Mouse (Mus musculus): ENCODE measurements around the gene Cfap126.
A peak's percentile ranks its signal among the peaks of the same experiment; 100 is the strongest.
"Not testable (repeated sequence)": the region's sequence is repeated elsewhere in the genome, so short reads cannot be mapped to it uniquely, and the experiment has no call there.

Cfap126 gene

DNA sequence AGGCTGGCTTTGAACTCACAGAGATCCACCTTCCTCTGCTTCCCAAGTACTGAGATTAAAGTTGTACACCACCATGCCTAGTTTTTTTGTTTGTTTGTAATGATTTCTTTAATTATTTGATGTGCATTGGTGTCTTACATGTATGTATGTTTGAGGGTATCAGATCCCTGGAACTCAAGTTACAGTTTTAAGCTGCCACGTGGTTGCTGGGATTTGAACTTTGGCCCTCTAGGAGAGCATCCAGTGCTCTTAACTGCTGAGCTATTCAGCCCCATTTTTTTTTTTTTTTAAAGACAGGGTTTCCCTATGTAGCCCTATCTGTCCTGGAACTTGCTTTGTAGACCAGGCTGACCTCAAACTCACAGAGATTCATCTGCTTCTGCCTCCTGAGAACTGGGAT lies 17.3 kb downstream of the Cfap126 start:
- DNase-seq = peak; percentile 43 to 63

DNA sequence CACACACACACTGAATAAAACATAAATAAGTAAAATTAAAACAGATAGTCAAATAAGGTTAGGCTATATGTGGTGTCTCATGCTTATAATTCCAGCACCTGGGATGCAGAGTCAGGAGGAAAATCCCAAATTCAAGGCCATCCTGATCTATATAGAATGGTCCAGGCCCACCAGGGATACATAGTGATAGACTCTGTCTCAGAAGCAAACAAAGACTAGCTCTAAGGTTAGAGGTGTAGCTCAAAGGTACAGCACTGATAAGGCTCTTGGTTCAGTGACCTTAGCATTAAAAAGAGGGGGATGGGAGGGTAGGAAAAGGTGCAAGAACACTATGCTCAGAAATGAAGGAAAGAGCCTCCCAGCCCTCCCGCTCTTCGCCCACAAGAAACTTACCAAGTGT lies 21.9 kb downstream of the Cfap126 start:
- DNase-seq = no peak

DNA sequence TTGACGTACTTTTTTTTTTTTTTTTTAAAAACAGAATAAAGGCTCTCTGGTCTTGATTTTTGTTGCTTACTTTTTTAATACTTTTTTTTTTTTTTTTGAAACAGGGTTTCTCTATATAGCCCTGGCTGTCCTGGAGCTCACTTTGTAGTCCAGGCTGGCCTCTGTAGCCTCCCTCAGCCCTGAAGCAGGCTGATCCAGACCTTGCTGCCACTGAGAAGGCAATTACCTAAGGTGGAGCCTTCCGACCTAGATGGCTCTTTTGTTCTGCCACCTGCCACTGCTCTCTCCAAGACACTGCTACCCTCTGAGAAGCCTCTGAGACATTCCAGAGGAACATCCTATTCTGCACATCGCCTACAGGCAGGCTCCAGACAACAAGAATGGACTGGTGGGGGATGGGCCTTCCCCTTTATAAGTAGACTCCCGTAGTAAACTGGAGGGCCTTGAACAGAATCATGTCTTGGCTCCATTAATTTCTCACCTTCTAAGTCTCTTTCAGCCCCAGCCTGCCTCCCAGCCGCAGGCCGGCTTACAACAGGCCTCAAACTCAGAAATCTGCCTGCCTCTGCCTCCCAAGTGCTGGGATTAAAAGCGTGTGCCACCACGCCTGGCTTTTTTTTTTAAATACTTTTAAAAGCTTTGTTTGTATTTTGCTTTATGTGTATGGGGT lies 23.9 kb downstream of the Cfap126 start:
- DNase-seq = not testable (repeated sequence)

DNA sequence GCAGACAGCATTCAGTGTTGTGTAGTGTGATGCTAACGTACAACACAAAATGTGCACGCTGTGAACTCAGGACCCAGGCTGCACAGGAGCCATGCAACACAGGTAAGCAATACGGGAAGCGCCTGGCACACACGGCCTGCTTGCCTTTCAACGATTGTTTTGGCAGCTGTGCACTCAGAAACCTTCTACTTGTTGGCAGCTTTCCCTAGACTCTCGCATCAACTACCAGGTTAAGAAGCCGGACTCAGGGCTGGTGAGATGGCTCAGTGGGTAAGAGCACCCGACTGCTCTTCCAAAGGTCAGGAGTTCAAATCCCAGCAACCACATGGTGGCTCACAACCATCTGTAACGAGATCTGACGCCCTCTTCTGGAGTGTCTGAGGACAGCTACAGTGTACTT lies 29.3 kb downstream of the Cfap126 start:
- DNase-seq = peak; percentile 84 to 85

DNA sequence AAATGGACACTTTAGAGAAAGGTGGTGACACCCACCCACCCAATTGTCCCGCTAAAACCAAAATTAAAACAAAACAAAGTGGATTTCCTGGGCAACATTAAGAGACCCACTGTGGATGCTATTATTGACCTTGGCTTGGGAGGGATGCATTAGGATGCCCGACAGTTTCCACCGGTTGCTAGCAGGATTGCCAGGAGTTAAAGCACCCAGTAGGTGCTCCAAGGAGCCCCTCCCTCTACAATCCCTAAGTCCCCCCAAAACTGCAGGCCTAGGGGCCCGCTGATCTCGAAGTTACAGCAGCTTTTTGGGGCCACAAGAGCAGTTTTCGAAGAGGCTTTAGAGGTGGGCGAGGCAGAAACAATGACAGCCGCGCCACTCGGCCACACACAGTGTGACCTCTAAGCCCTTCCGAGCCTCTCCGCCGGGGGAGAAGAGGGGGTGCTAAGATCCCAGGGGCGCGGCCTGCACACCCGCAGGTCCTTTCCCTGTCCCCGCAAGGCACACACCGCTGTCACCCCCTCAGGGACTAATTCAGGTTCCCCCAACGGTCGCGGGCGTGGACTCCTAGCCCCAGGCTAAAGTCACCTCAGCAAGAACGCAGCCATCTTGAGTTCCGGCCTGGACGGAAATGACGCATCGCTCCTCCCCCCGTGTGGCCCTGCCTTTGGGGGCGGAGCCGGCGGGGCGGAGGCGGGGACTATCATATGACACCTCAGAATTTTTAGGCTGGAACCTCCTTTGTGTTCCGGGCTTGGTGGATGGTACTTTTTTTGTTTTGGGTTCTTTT lies 36.4 kb downstream of the Cfap126 start, which contains the start of the genes Sdhc and Mpz:
Gene Sdhc, minus strand, starts transcription at position 630 of the 787 bp plus-strand sequence.
Gene Mpz, plus strand, starts transcription at position 738 of the 787 bp plus-strand sequence.
- peak; percentile 95 to 97 for DNase-seq

DNA sequence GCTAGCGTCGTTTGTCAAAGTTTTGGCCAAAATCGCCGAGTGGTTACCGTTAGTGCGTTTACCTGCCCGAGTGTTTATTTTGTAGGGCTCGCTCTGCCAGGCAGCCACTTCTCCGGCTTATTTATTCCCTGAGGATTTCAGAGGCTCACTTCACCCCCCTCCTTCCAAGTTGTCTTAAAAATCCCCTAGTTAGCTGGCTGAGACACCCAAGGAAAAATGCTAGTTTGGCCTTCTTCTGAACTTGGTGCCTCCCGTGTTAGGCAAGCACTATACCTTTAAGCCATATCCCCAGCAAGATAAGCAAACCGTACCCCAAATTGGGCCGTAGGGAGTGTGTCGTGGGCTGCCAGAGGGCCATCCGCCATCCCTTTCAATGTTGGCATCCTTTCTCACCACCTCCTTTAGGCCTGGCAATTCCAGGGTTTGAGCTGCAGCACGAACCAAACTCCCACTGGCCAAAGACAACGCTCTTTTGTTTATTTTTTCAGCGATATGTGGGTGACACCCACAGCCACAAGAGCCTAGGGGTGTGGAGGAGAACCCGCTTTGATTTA lies 37.2 kb downstream of the Cfap126 start:
- DNase-seq = peak in 1 of 2 experiments; percentile 18

- DNase-seq = peak; percentile 41 to 43
These were observed 38.2 kb downstream of the Cfap126 start for GRCm38 (mm10) chr1:171151966-171152365.

GRCm38 (mm10) chr1:171156644-171157043 lies 42.9 kb downstream of the Cfap126 start:
- DNase-seq = no peak

DNA sequence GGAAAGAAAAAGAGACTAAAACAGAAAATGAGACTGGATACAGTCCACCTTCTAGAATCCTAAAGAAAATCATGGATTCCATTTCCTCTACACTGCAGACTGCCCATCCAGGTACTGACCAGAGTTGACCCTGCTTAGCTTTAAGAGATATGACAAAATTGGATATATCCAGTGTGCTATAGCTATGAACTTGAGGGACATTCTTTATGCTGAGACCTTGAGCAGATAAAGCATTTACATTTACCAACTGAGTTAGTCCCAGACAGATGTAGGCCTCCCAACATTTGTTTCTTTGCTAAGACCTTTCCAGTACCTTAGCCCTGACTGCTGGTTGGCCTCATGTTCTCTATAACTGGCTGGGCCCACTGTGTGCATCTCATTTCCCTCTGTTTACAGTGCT lies 44.2 kb downstream of the Cfap126 start:
- no peak for DNase-seq

DNA sequence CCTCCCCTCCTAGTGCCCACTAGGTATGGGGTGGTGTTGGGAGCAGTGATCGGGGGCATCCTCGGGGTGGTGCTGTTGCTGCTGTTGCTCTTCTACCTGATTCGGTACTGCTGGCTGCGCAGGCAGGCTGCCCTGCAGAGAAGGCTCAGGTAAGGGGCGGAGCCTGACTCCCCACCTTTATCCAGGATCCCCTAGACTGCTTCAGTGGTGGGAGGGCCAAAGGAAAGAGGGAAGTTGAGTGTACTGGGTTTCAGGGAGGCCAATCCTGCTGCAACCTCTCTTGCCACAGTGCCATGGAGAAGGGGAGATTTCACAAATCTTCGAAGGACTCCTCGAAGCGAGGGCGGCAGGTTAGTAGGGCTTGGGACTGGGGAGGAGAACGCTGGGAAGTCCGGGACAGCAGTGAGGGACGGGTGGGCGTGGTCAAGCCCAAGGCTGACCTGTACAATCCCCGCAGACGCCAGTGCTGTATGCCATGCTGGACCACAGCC lies 45.8 kb downstream of the Cfap126 start:
- DNase-seq = peak in 1 of 2 experiments; percentile 26

GRCm38 (mm10) chr1:171162526-171162925 lies 48.8 kb downstream of the Cfap126 start:
- DNase-seq = no peak

- no peak for DNase-seq
These were observed 50.5 kb downstream of the Cfap126 start for GRCm38 (mm10) chr1:171164258-171164657.

- DNase-seq = no peak
These were observed 52.1 kb downstream of the Cfap126 start for GRCm38 (mm10) chr1:171165629-171166345.

- DNase-seq = peak; percentile 38 to 48
These were observed 55.2 kb downstream of the Cfap126 start for GRCm38 (mm10) chr1:171168906-171169305.

DNA sequence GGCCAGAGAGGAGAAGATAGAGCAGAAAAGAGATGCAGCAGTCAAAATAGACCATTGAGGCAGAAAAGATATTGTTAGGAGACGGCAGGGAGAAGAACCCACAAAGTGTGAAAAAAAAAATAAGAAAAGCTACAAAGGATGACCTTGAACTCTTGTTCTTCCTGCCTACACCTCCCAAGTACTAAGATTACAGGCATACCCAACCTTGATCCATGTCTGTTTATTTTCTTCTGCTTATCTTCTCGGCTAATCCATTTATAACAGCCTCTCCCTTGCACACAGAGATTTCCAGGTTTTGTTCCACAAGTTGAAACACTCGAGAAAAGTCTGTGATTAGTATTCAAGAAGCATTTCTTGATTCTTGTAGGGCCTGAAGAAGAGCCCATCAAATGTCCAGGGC lies 56.2 kb downstream of the Cfap126 start:
- DNase-seq = no peak

- DNase-seq = peak in 1 of 2 experiments; percentile 27
These were observed 57.4 kb downstream of the Cfap126 start for GRCm38 (mm10) chr1:171171138-171171537.

DNA sequence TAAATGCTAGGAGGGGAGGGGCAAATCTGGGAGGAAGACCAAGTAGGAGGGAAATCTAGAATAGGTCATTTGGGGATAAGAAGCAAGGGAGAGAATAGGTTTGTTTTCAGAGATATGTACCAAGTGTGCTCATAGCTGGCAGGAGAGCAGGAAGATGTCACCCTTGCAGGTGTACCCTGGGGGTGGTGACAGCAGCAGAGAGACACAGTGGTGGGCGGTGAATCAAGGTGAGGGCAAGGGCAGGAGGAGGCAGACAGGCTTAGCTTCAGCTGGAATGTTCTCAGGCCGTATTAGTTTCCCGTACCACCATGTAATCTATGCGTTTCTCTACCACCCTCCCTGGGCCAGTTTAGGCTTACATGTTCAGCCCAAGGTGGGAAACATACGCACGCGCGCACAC lies 59.1 kb downstream of the Cfap126 start:
- no peak for DNase-seq

Measured in kidney, adult 8-10 months (tissue).